Mouse (Mus musculus): Measurements from ENCODE around the gene Olfr975. TPM values are rescaled to one million over a fixed set of nuclear protein-coding genes. Genes with fewer than 3 reads are reported as not detected.

Gene Olfr975
- polyA plus RNA-seq, 1 experiment, result not detected

GRCm38 (mm10) chr9:39907036-39907435 lies 44.8 kb downstream of the Olfr975 start, which contains the start of gene Olfr229:
Gene Olfr229 (plus strand): TSS chr9:39907336.
- Histone ChIP-seq H3K27me3 (ENCODE audit: control insufficient read depth, insufficient read depth, low read length) (no peaks in the 10 kb centered on the region), H3K4me3 (replicated peaks; ENCODE audit: insufficient read depth, low read depth, low read length) (no peak within 1 kb of the TSS), H3K4me1 (ENCODE audit: control insufficient read depth, insufficient read depth, low read length) (no peaks in the 10 kb centered on the region), H3K27ac (ENCODE audit: insufficient read depth, low read length) (no peak within 1 kb of the TSS)
- TF ChIP-seq CTCF (IDR thresholded peaks at IDR 0.05; ENCODE audit: borderline replicate concordance, insufficient read depth, low read depth, low read length) (no peak), POLR2A (IDR thresholded peaks at IDR 0.05; ENCODE audit: borderline replicate concordance, insufficient read depth, low read length) (no peak)
- no peak for DNase-seq
- WGBS, result 77% methylated on average over 2 of the region's 2 CpGs

DNA sequence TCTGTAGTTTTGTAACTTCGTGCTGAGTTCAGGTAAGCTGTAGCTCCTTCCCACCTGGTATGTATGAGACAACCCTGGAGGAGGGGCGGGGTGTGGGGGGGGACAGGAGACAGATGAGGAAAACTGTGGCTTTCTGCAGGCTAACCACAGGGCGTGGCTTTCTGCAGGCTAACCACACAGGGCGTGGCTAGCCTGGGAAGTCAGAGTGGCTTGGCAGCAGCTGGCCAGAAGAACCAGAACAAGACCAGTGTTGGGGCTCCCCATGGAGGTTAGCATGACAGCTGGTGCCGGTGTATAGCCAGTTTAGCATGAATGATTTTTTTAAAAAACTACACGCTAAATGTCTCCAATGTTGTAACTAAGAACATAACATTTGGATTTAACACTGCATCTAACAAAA lies 46.7 kb downstream of the Olfr975 start:
- H3K4me3 ChIP-seq (replicated peaks; ENCODE audit: insufficient read depth, low read depth, low read length), result no peak overlapping the region
- 53% methylated on average over 6 of the region's 6 CpGs for WGBS
- no peak overlapping the region for H3K27ac ChIP-seq (ENCODE audit: insufficient read depth, low read length)
- DNase-seq, result no peak
- H3K4me1 ChIP-seq (ENCODE audit: control insufficient read depth, insufficient read depth, low read length), result no peaks in the 10 kb centered on the region
- TF ChIP-seq POLR2A (IDR thresholded peaks at IDR 0.05; ENCODE audit: borderline replicate concordance, insufficient read depth, low read length) (no peak), CTCF (IDR thresholded peaks at IDR 0.05; ENCODE audit: borderline replicate concordance, insufficient read depth, low read depth, low read length) (no peak)
- H3K27me3 ChIP-seq (ENCODE audit: control insufficient read depth, insufficient read depth, low read length), result no peaks in the 10 kb centered on the region

Other genes starting within 250 kb of the Olfr975 start
- not detected in 2 replicates for gene Olfr149, start 244.9 kb downstream of the Olfr975 start, polyA plus RNA-seq (2012; rRNA removed)
- gene Olfr965, start 240.7 kb downstream of the Olfr975 start, polyA plus RNA-seq (2012; rRNA removed), result not detected in 2 replicates
- not detected in 2 replicates for gene Olfr150, start 221.1 kb downstream of the Olfr975 start, polyA plus RNA-seq (2012; rRNA removed)
- not detected in 2 replicates for gene Olfr967, start 205.8 kb downstream of the Olfr975 start, polyA plus RNA-seq (2012; rRNA removed)
- gene Olfr968, start 168.8 kb downstream of the Olfr975 start, polyA plus RNA-seq (2012; rRNA removed), result not detected in 2 replicates
- gene Olfr969, start 161.1 kb downstream of the Olfr975 start, polyA plus RNA-seq (2012; rRNA removed), result not detected in 2 replicates
- gene Olfr970, start 143.2 kb downstream of the Olfr975 start, polyA plus RNA-seq (2012; rRNA removed), result not detected in 2 replicates
- not detected in 2 replicates for gene Olfr971, start 115.2 kb downstream of the Olfr975 start, polyA plus RNA-seq (2012; rRNA removed)
- gene Olfr972, start 85.6 kb downstream of the Olfr975 start, polyA plus RNA-seq (2012; rRNA removed), result not detected in 2 replicates
- not detected in 2 replicates for gene Olfr229, start 44.7 kb downstream of the Olfr975 start, polyA plus RNA-seq (2012; rRNA removed)
- gene Olfr974, start 14.5 kb downstream of the Olfr975 start, polyA plus RNA-seq (2012; rRNA removed), result not detected in 2 replicates
- not detected in 2 replicates for gene Olfr976, start 9.1 kb upstream of the Olfr975 start, polyA plus RNA-seq (2012; rRNA removed)
- gene Olfr978, start 40.1 kb upstream of the Olfr975 start, polyA plus RNA-seq (2012; rRNA removed), result not detected in 2 replicates
- not detected in 2 replicates for gene Olfr979, start 51.4 kb upstream of the Olfr975 start, polyA plus RNA-seq (2012; rRNA removed)
- gene Olfr980, start 57.5 kb upstream of the Olfr975 start, polyA plus RNA-seq (2012; rRNA removed), result not detected in 2 replicates
- not detected in 2 replicates for gene Olfr981, start 69.4 kb upstream of the Olfr975 start, polyA plus RNA-seq (2012; rRNA removed)
- not detected in 2 replicates for gene Olfr982, start 121.8 kb upstream of the Olfr975 start, polyA plus RNA-seq (2012; rRNA removed)
- not detected in 2 replicates for gene Olfr983, start 141.5 kb upstream of the Olfr975 start, polyA plus RNA-seq (2012; rRNA removed)
- not detected in 2 replicates for gene Olfr984, start 162.2 kb upstream of the Olfr975 start, polyA plus RNA-seq (2012; rRNA removed)
- gene Olfr985, start 178.1 kb upstream of the Olfr975 start, polyA plus RNA-seq (2012; rRNA removed), result 0.10 TPM in 1 of 2 replicates, not detected in the other
- not detected in 2 replicates for gene Tmem225, start 196.1 kb upstream of the Olfr975 start, polyA plus RNA-seq (2012; rRNA removed)
- gene Olfr986, start 228.9 kb upstream of the Olfr975 start, polyA plus RNA-seq (2012; rRNA removed), result not detected in 2 replicates
- 2.8 TPM in 2 replicates for gene Zfp202, start 240.3 kb upstream of the Olfr975 start, polyA plus RNA-seq (2012; rRNA removed)

Data from cerebellum, adult 2 months (tissue).